Mouse (Mus musculus) forebrain, postnatal 0 days (tissue): ENCODE data around the gene Ntng1. TPM values are rescaled to one million over a fixed set of nuclear protein-coding genes. Genes with fewer than 3 reads are reported as not detected.

ENCODE experiments used
- ATAC-seq: fragments of 200-750 bp; cut with Nextera tagmentation; 2 replicates; pipeline ENCODE4 v1.8.0; 2017; ENCODE audit warnings: mild to moderate bottlenecking, moderate library complexity
- DNase-seq: peaks from one replicate; pipeline ENCODE4 v3.0.0-alpha.2; 2015
- H3K27ac ChIP-seq: fragments of 300-500 bp; sonication (generic); 2 replicates; pipeline ENCODE4 v1.5.1; 2014; ENCODE audit warnings: low read depth, mild to moderate bottlenecking, antibody characterized with exemption, low read length, moderate library complexity, mixed read lengths
- H3K27me3 ChIP-seq: fragments of 300-500 bp; sonication (generic); 2 replicates; pipeline ENCODE4 v1.6.1; 2014; ENCODE audit warnings: mild to moderate bottlenecking, low read length, mixed read lengths; ENCODE audit not compliant: insufficient read depth
- H3K36me3 ChIP-seq: fragments of 300-500 bp; sonication (generic); 2 replicates; pipeline ENCODE4 v1.6.1; 2014; ENCODE audit warnings: mild to moderate bottlenecking, moderate library complexity; ENCODE audit not compliant: insufficient read depth
- H3K4me1 ChIP-seq: fragments of 300-500 bp; sonication (generic); 2 replicates; pipeline ENCODE4 v1.6.1; 2014; ENCODE audit warnings: antibody characterized with exemption; ENCODE audit not compliant: insufficient read depth
- H3K4me2 ChIP-seq: fragments of 300-500 bp; sonication (generic); 2 replicates; pipeline ENCODE4 v1.6.1; 2014; ENCODE audit warnings: low read depth, mild to moderate bottlenecking, moderate library complexity
- H3K4me3 ChIP-seq: fragments of 300-500 bp; sonication (generic); 2 replicates; pipeline ENCODE4 v1.5.1; 2014; ENCODE audit warnings: low read depth, low read length, mixed read lengths
- H3K9ac ChIP-seq: fragments of 300-500 bp; sonication (generic); 2 replicates; pipeline ENCODE4 v1.6.1; 2014; ENCODE audit warnings: mild to moderate bottlenecking
- H3K9me3 ChIP-seq: fragments of 300-500 bp; sonication (generic); 2 replicates; pipeline ENCODE4 v1.6.1; 2016; ENCODE audit warnings: low read length
- CTCF ChIP-seq: sonication (generic); IDR thresholded peaks from 2 replicates; pipeline ENCODE4 v1.5.1; 2016; ENCODE audit warnings: antibody characterized with exemption, control low read depth, low read depth
- WGBS: fragments of 180-500 bp; shearing (Covaris S2); extraction: QIAGEN DNeasy Blood & Tissue Kit; methylation state at CpG from one replicate; pipeline ENCODE4 v1.1.7; 2014; 5-methylcytosine and 5-hydroxymethylcytosine counted together
- polyA plus RNA-seq: library from polyadenylated mRNA; unstranded; fragments of >200 nt; fragmentation: Nextera tagmentation; extraction: Ambion mirVana; gene quantifications from 2 replicates; pipeline ENCODE4 v1.2.1, GENCODE M21; 2015
- total RNA-seq: library from RNA; depleted of rRNA; stranded (reverse); fragments of >200 nt; gene quantifications from 2 replicates; pipeline ENCODE4 v1.2.3, GENCODE M21; 2014

The Ntng1 gene
- total and polyA plus RNA-seq, 2 experiments from 2014 or later, result 32.9 to 34.5 TPM

- no peak overlapping the region for H3K27ac ChIP-seq
- 60% methylated on average over 4 of the region's 4 CpGs for WGBS
- no peak overlapping the region for H3K9ac ChIP-seq
- H3K4me3 ChIP-seq, result no peak overlapping the region
- H3K4me2 ChIP-seq, result no peak overlapping the region
- DNase-seq (no peak), ATAC-seq (no peak)
- H3K36me3 ChIP-seq, result no peaks in the 10 kb centered on the region
- H3K4me1 ChIP-seq, result no peaks in the 10 kb centered on the region
- no peaks in the 10 kb centered on the region for H3K27me3 ChIP-seq
- TF ChIP-seq CTCF, result no peak
- no peaks in the 10 kb centered on the region for H3K9me3 ChIP-seq
These were observed 168.7 kb downstream of the Ntng1 start for GRCm38 (mm10) chr3:109975106-109975505.

- no peaks in the 10 kb centered on the region for H3K4me1 ChIP-seq
- H3K4me3 ChIP-seq, result no peak overlapping the region
- ATAC-seq (no peak), DNase-seq (no peak)
- 79% methylated on average over 1 of the region's 1 CpGs for WGBS
- TF ChIP-seq CTCF, result no peak
- H3K9ac ChIP-seq, result no peak overlapping the region
- no peaks in the 10 kb centered on the region for H3K36me3 ChIP-seq
- H3K27me3 ChIP-seq, result no peaks in the 10 kb centered on the region
- no peak overlapping the region for H3K4me2 ChIP-seq
- H3K9me3 ChIP-seq, result no peaks in the 10 kb centered on the region
- H3K27ac ChIP-seq, result no peak overlapping the region
These were observed 172.3 kb downstream of the Ntng1 start for GRCm38 (mm10) chr3:109971465-109971864.

GRCm38 (mm10) chr3:109970181-109970580 is 173.6 kb downstream of the Ntng1 start:
- Histone ChIP-seq H3K9ac (no peak overlapping the region), H3K36me3 (no peaks in the 10 kb centered on the region), H3K27ac (no peak overlapping the region), H3K4me3 (no peak overlapping the region), H3K4me2 (no peak overlapping the region), H3K4me1 (no peaks in the 10 kb centered on the region), H3K27me3 (no peaks in the 10 kb centered on the region), H3K9me3 (no peaks in the 10 kb centered on the region)
- TF ChIP-seq CTCF, result no peak
- ATAC-seq (no peak), DNase-seq (no peak)

GRCm38 (mm10) chr3:109962631-109963030 is 181.2 kb downstream of the Ntng1 start:
- ATAC-seq (no peak), DNase-seq (no peak)
- Histone ChIP-seq H3K9ac (no peak overlapping the region), H3K9me3 (no peaks in the 10 kb centered on the region), H3K4me3 (no peak overlapping the region), H3K27me3 (no peaks in the 10 kb centered on the region), H3K4me2 (no peak overlapping the region), H3K36me3 (no peaks in the 10 kb centered on the region), H3K27ac (no peak overlapping the region), H3K4me1 (no peaks in the 10 kb centered on the region)
- no peak for TF ChIP-seq CTCF
- WGBS, result 40% methylated on average over 2 of the region's 2 CpGs

GRCm38 (mm10) chr3:109942960-109943359 is 200.9 kb downstream of the Ntng1 start:
- no peaks in the 10 kb centered on the region for H3K27me3 ChIP-seq
- no peak for ATAC-seq
- no peak overlapping the region for H3K27ac ChIP-seq
- TF ChIP-seq CTCF, result no peak
- no peak for DNase-seq
- no peaks in the 10 kb centered on the region for H3K36me3 ChIP-seq
- no peak overlapping the region for H3K4me3 ChIP-seq
- H3K4me2 ChIP-seq, result no peak overlapping the region
- no peak overlapping the region for H3K9ac ChIP-seq
- WGBS, result 91% methylated on average over 1 of the region's 1 CpGs
- no peaks in the 10 kb centered on the region for H3K4me1 ChIP-seq
- H3K9me3 ChIP-seq, result no peaks in the 10 kb centered on the region

GRCm38 (mm10) chr3:109937634-109938033 is 206.2 kb downstream of the Ntng1 start:
- H3K4me2 ChIP-seq, result no peak overlapping the region
- WGBS, result 91% methylated on average over 2 of the region's 2 CpGs
- ATAC-seq (no peak), DNase-seq (no peak)
- H3K9me3 ChIP-seq, result no peaks in the 10 kb centered on the region
- H3K27ac ChIP-seq, result no peak overlapping the region
- no peak overlapping the region for H3K9ac ChIP-seq
- no peaks in the 10 kb centered on the region for H3K27me3 ChIP-seq
- no peak overlapping the region for H3K4me3 ChIP-seq
- H3K4me1 ChIP-seq, result no peaks in the 10 kb centered on the region
- no peaks in the 10 kb centered on the region for H3K36me3 ChIP-seq
- TF ChIP-seq CTCF, result no peak

GRCm38 (mm10) chr3:109936275-109936674 is 207.5 kb downstream of the Ntng1 start:
- Histone ChIP-seq H3K4me1 (no peaks in the 10 kb centered on the region), H3K27ac (no peak overlapping the region), H3K4me3 (no peak overlapping the region), H3K9ac (no peak overlapping the region), H3K9me3 (no peaks in the 10 kb centered on the region), H3K4me2 (no peak overlapping the region), H3K36me3 (no peaks in the 10 kb centered on the region), H3K27me3 (no peaks in the 10 kb centered on the region)
- 56% methylated on average over 3 of the region's 3 CpGs for WGBS
- DNase-seq, result no peak
- no peak for ATAC-seq
- no peak for TF ChIP-seq CTCF

- 74% methylated on average over 8 of the region's 8 CpGs for WGBS
- no peak overlapping the region for H3K4me3 ChIP-seq
- TF ChIP-seq CTCF, result no peak
- no peak overlapping the region for H3K27ac ChIP-seq
- no peaks in the 10 kb centered on the region for H3K4me1 ChIP-seq
- H3K4me2 ChIP-seq, result no peak overlapping the region
- H3K27me3 ChIP-seq, result no peaks in the 10 kb centered on the region
- H3K9ac ChIP-seq, result no peak overlapping the region
- no peaks in the 10 kb centered on the region for H3K9me3 ChIP-seq
- H3K36me3 ChIP-seq, result no peaks in the 10 kb centered on the region
- ATAC-seq (no peak), DNase-seq (no peak)
These were observed 211.6 kb downstream of the Ntng1 start for GRCm38 (mm10) chr3:109932261-109932660.
